ENCODE assay signal across 23 mouse cellular contexts in the genomic region with DNA sequence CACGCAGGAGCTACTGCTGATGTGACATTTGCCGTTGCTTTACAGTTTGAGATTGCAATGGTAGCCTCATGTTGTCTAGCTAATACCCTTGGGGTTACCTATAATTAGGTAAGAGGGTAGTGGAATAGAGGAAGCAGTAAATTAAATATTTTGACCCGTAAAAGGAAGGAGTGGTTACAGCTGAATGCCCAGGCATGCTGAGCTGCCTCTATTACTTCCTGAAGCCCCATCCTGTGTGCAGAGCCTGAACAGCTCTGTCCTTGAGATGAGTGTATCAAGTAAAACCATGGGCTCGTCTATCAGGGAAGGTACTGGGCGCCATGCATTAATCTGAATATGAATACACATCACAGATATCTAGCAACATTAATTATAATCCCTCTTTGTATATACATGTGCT.
DNase-seq lines count a peak whose midpoint lies in the region; ATAC-seq and TF ChIP-seq lines count a peak whose summit lies in the region.
"Had no signal": no experiment of that assay in that cellular context is flagged by ENCODE, and none has a peak within 500 bp of the region (broad histone marks: within the 10 kb centered on the region; RNA-seq: fewer than 3 reads in every experiment).

No protein-coding gene starts in this region.

- H3K79me2 ChIP-seq in CH12.LX (replicated peaks; ENCODE audit: control insufficient read depth, extremely low read depth, insufficient read depth, poor library complexity, severe bottlenecking): no peaks in the 10 kb centered on the region

- no peak overlapping the region for H3K9ac ChIP-seq in hindbrain, embryonic 12.5 days
- H3K9ac ChIP-seq in hindbrain, embryonic 11.5 days (ENCODE audit: low read depth, low read length): no peak overlapping the region
- no peak overlapping the region for H3K9ac ChIP-seq in midbrain, embryonic 15.5 days
- H3K9ac ChIP-seq in midbrain, embryonic 11.5 days (ENCODE audit: low read length): no peak overlapping the region
- H3K9ac ChIP-seq in CH12.LX (ENCODE audit: insufficient read depth, low read depth): no peak overlapping the region
- no peak overlapping the region for H3K9ac ChIP-seq in neural tube, embryonic 15.5 days (replicated peaks)
- H3K9ac ChIP-seq in forebrain, embryonic 12.5 days: no peak overlapping the region
- no peak overlapping the region for H3K9ac ChIP-seq in intestine, postnatal 0 days (ENCODE audit: low read depth, low read length)
- H3K9ac ChIP-seq: forebrain, embryonic 13.5 days; heart, embryonic 15.5 days; hindbrain, embryonic 15.5 days; liver, embryonic 13.5 days; lung, embryonic 14.5 days; stomach, embryonic 15.5 days had no signal

- no peak overlapping the region for H3K4me3 ChIP-seq in hindbrain, embryonic 12.5 days
- no peak overlapping the region for H3K4me3 ChIP-seq in hindbrain, embryonic 11.5 days (ENCODE audit: low read depth, low read length)
- no peak overlapping the region for H3K4me3 ChIP-seq in midbrain, embryonic 15.5 days
- no peak overlapping the region for H3K4me3 ChIP-seq in midbrain, embryonic 11.5 days (ENCODE audit: low read depth, low read length)
- no peak overlapping the region for H3K4me3 ChIP-seq in CH12.LX (replicated peaks in 1 of 3; ENCODE audit: low read depth in 2 of 3, low read length in 2 of 3, poor library complexity in 1 of 3)
- H3K4me3 ChIP-seq in neural tube, embryonic 15.5 days (replicated peaks): no peak overlapping the region
- H3K4me3 ChIP-seq in forebrain, embryonic 12.5 days (replicated peaks): no peak overlapping the region
- no peak overlapping the region for H3K4me3 ChIP-seq in intestine, postnatal 0 days (ENCODE audit: low read depth, low read length)
- H3K4me3 ChIP-seq: embryonic facial prominence, embryonic 10.5 days; forebrain, embryonic 13.5 days; heart, adult 2 months; heart, embryonic 15.5 days; hindbrain, embryonic 15.5 days; liver, embryonic 13.5 days; stomach, embryonic 15.5 days had no signal

- dilution Hi-C loops in CH12.LX (cut with MboI; ENCODE audit: extremely low pct_ligation_motif_present, extremely low pct_unique_long_range_greater_than_20kb, low sequenced_read_pairs): no loop called here

- TF ChIP-seq POLR2A in CH12.LX (IDR thresholded peaks at IDR 0.05; ENCODE audit: low read depth, low read length): no peak

- DNase-seq in hindbrain, embryonic 11.5 days (ENCODE audit: low spot score): no peak
- no peak for DNase-seq in midbrain, embryonic 11.5 days (ENCODE audit: low spot score, missing footprints)
- peak; percentile 17 for DNase-seq in CH12.LX (ENCODE audit: extremely low read depth)
- DNase-seq: gastrocnemius, postnatal 10 days; heart, adult 2 months; kidney, postnatal 14 days; liver, embryonic 13.5 days; lung, postnatal 36 days; right cerebral cortex, adult 18-20 months; thymus, adult 18-20 months; thymus, postnatal 4 days had no signal

- H3K4me1 ChIP-seq in hindbrain, embryonic 12.5 days: peaks cover 4% of the 10 kb centered on the region; the same call in 1 of the 2 replicates
- H3K4me1 ChIP-seq in hindbrain, embryonic 11.5 days (replicated peaks; ENCODE audit: control insufficient read depth, insufficient read depth, low read length): no peaks in the 10 kb centered on the region
- no peaks in the 10 kb centered on the region for H3K4me1 ChIP-seq in midbrain, embryonic 15.5 days
- no peaks in the 10 kb centered on the region for H3K4me1 ChIP-seq in midbrain, embryonic 11.5 days (ENCODE audit: control insufficient read depth, insufficient read depth, low read length)
- H3K4me1 ChIP-seq in CH12.LX (ENCODE audit: control insufficient read depth in 1 of 2, insufficient read depth in 2 of 2): peaks cover 0 to 11% of the 10 kb centered on the region in 2 experiments; a peak in 2 of 4 replicates
- peaks cover 6% of the 10 kb centered on the region; the same call in 1 of the 2 replicates for H3K4me1 ChIP-seq in neural tube, embryonic 15.5 days
- no peaks in the 10 kb centered on the region; the same call in 1 of the 2 replicates for H3K4me1 ChIP-seq in forebrain, embryonic 12.5 days
- no peaks in the 10 kb centered on the region for H3K4me1 ChIP-seq in intestine, postnatal 0 days (replicated peaks; ENCODE audit: control insufficient read depth, insufficient read depth, low read length)
- H3K4me1 ChIP-seq: forebrain, embryonic 13.5 days; heart, embryonic 15.5 days; liver, embryonic 13.5 days; stomach, embryonic 15.5 days had no signal

- no peak for TF ChIP-seq EP300 in CH12.LX (IDR thresholded peaks at IDR 0.05; ENCODE audit: low read length)

- H3K9me3 ChIP-seq in hindbrain, embryonic 12.5 days (replicated peaks): no peaks in the 10 kb centered on the region
- H3K9me3 ChIP-seq in hindbrain, embryonic 11.5 days (ENCODE audit: control insufficient read depth, low read length): no peaks in the 10 kb centered on the region
- H3K9me3 ChIP-seq in midbrain, embryonic 15.5 days: no peaks in the 10 kb centered on the region
- H3K9me3 ChIP-seq in midbrain, embryonic 11.5 days (ENCODE audit: control insufficient read depth, low read length): no peaks in the 10 kb centered on the region
- H3K9me3 ChIP-seq in CH12.LX (replicated peaks; ENCODE audit: low read length): no peaks in the 10 kb centered on the region
- no peaks in the 10 kb centered on the region for H3K9me3 ChIP-seq in neural tube, embryonic 15.5 days (replicated peaks)
- H3K9me3 ChIP-seq in forebrain, embryonic 12.5 days: no peaks in the 10 kb centered on the region
- no peaks in the 10 kb centered on the region for H3K9me3 ChIP-seq in intestine, postnatal 0 days (ENCODE audit: control insufficient read depth)
- H3K9me3 ChIP-seq: embryonic facial prominence, embryonic 10.5 days; forebrain, embryonic 13.5 days; heart, embryonic 15.5 days; hindbrain, embryonic 15.5 days; liver, embryonic 13.5 days; stomach, embryonic 15.5 days had no signal

- no peaks in the 10 kb centered on the region for H3K36me3 ChIP-seq in hindbrain, embryonic 12.5 days
- H3K36me3 ChIP-seq in hindbrain, embryonic 11.5 days (ENCODE audit: control insufficient read depth, insufficient read depth, low read length): no peaks in the 10 kb centered on the region
- no peaks in the 10 kb centered on the region for H3K36me3 ChIP-seq in midbrain, embryonic 15.5 days (replicated peaks)
- no peaks in the 10 kb centered on the region for H3K36me3 ChIP-seq in midbrain, embryonic 11.5 days (ENCODE audit: control insufficient read depth, insufficient read depth, low read length)
- H3K36me3 ChIP-seq in CH12.LX (replicated peaks in 1 of 2; ENCODE audit: control insufficient read depth in 1 of 2, insufficient read depth in 1 of 2, low read length in 1 of 2): no peaks in the 10 kb centered on the region
- H3K36me3 ChIP-seq in neural tube, embryonic 15.5 days: no peaks in the 10 kb centered on the region
- H3K36me3 ChIP-seq in forebrain, embryonic 12.5 days (replicated peaks): no peaks in the 10 kb centered on the region
- H3K36me3 ChIP-seq in intestine, postnatal 0 days (ENCODE audit: control insufficient read depth, insufficient read depth): no peaks in the 10 kb centered on the region
- H3K36me3 ChIP-seq: embryonic facial prominence, embryonic 10.5 days; heart, embryonic 15.5 days; hindbrain, embryonic 15.5 days; liver, embryonic 13.5 days; stomach, embryonic 15.5 days had no signal

- TF ChIP-seq CTCF in CH12.LX (conservative IDR thresholded peaks at IDR 0.05 in 1 of 2, IDR thresholded peaks at IDR 0.05 in 1 of 2; ENCODE audit: low read depth in 2 of 2, low read length in 2 of 2): no peak
- TF ChIP-seq CTCF in intestine, postnatal 0 days (IDR thresholded peaks at IDR 0.05; ENCODE audit: low read depth): no peak

- H3K4me2 ChIP-seq in hindbrain, embryonic 12.5 days (replicated peaks): no peak overlapping the region
- H3K4me2 ChIP-seq in hindbrain, embryonic 11.5 days (replicated peaks; ENCODE audit: low read depth, low read length): no peak overlapping the region
- no peak overlapping the region for H3K4me2 ChIP-seq in midbrain, embryonic 15.5 days
- no peak overlapping the region for H3K4me2 ChIP-seq in midbrain, embryonic 11.5 days
- no peak overlapping the region for H3K4me2 ChIP-seq in CH12.LX (ENCODE audit: insufficient read depth, low read depth, poor library complexity, severe bottlenecking)
- no peak overlapping the region for H3K4me2 ChIP-seq in neural tube, embryonic 15.5 days
- H3K4me2 ChIP-seq in forebrain, embryonic 12.5 days: no peak overlapping the region
- H3K4me2 ChIP-seq in intestine, postnatal 0 days (replicated peaks; ENCODE audit: low read depth): no peak overlapping the region
- H3K4me2 ChIP-seq: forebrain, embryonic 13.5 days; heart, embryonic 15.5 days; hindbrain, embryonic 15.5 days; liver, embryonic 13.5 days; lung, embryonic 14.5 days; stomach, embryonic 15.5 days had no signal

- H3K27me3 ChIP-seq in hindbrain, embryonic 12.5 days: no peaks in the 10 kb centered on the region
- no peaks in the 10 kb centered on the region for H3K27me3 ChIP-seq in hindbrain, embryonic 11.5 days (ENCODE audit: control insufficient read depth, insufficient read depth, low read length)
- no peaks in the 10 kb centered on the region for H3K27me3 ChIP-seq in midbrain, embryonic 15.5 days (replicated peaks)
- no peaks in the 10 kb centered on the region for H3K27me3 ChIP-seq in midbrain, embryonic 11.5 days (ENCODE audit: control insufficient read depth, insufficient read depth, low read length)
- H3K27me3 ChIP-seq in CH12.LX (replicated peaks): no peaks in the 10 kb centered on the region
- no peaks in the 10 kb centered on the region for H3K27me3 ChIP-seq in neural tube, embryonic 15.5 days (replicated peaks)
- H3K27me3 ChIP-seq in forebrain, embryonic 12.5 days: 0 out of 2 replicates have a peak, but pooled peaks cover 3% of the 10 kb centered on the region
- H3K27me3 ChIP-seq in intestine, postnatal 0 days (replicated peaks; ENCODE audit: control insufficient read depth, insufficient read depth, low read length): no peaks in the 10 kb centered on the region
- H3K27me3 ChIP-seq: heart, embryonic 15.5 days; hindbrain, embryonic 15.5 days; liver, embryonic 13.5 days; stomach, embryonic 15.5 days had no signal

- no peak overlapping the region for H3K27ac ChIP-seq in hindbrain, embryonic 12.5 days
- no peak overlapping the region for H3K27ac ChIP-seq in hindbrain, embryonic 11.5 days (ENCODE audit: low read depth, low read length)
- no peak overlapping the region for H3K27ac ChIP-seq in midbrain, embryonic 15.5 days
- no peak overlapping the region for H3K27ac ChIP-seq in midbrain, embryonic 11.5 days (ENCODE audit: low read depth, low read length)
- H3K27ac ChIP-seq in CH12.LX (ENCODE audit: insufficient read depth, low read depth): no peak overlapping the region
- no peak overlapping the region for H3K27ac ChIP-seq in neural tube, embryonic 15.5 days (replicated peaks)
- H3K27ac ChIP-seq in forebrain, embryonic 12.5 days: no peak overlapping the region
- H3K27ac ChIP-seq in intestine, postnatal 0 days (ENCODE audit: low read depth, low read length): no peak overlapping the region
- H3K27ac ChIP-seq: embryonic facial prominence, embryonic 10.5 days; forebrain, embryonic 13.5 days; heart, adult 2 months; heart, embryonic 15.5 days; liver, embryonic 13.5 days; stomach, embryonic 15.5 days had no signal

- TF ChIP-seq RAD21 in CH12.LX (IDR thresholded peaks at IDR 0.05; ENCODE audit: low read depth, low read length): no peak

- WGBS in hindbrain, embryonic 12.5 days: 63% methylated on average over 5 of the region's 5 CpGs
- WGBS in hindbrain, embryonic 11.5 days: 68% methylated on average over 5 of the region's 5 CpGs
- WGBS in midbrain, embryonic 15.5 days: 52% methylated on average over 5 of the region's 5 CpGs
- 70% methylated on average over 5 of the region's 5 CpGs for WGBS in midbrain, embryonic 11.5 days
- 56% methylated on average over 5 of the region's 5 CpGs for WGBS in neural tube, embryonic 15.5 days
- 77% methylated on average over 5 of the region's 5 CpGs for WGBS in forebrain, embryonic 12.5 days
- 59% methylated on average over 5 of the region's 5 CpGs for WGBS in intestine, postnatal 0 days

- in situ Hi-C loops in CH12.LX (cut with MboI; ENCODE audit: low pct_ligation_motif_present, low pct_unique_long_range_greater_than_20kb, low sequenced_read_pairs): no loop called here

- ATAC-seq in hindbrain, embryonic 12.5 days (ENCODE audit: low FRiP score): peak; percentile 48; the same call in 1 of the 2 replicates
- no peak for ATAC-seq in hindbrain, embryonic 11.5 days (ENCODE audit: low FRiP score)
- ATAC-seq in midbrain, embryonic 15.5 days (replicated peaks): peak; percentile 56; the same call in 1 of the 2 replicates
- ATAC-seq in midbrain, embryonic 11.5 days (ENCODE audit: low FRiP score): no peak
- peak; percentile 35; the same call in 1 of the 2 replicates for ATAC-seq in neural tube, embryonic 15.5 days (ENCODE audit: low FRiP score)
- ATAC-seq in forebrain, embryonic 12.5 days (ENCODE audit: low FRiP score): no peak
- no peak for ATAC-seq in intestine, postnatal 0 days
- ATAC-seq: forebrain, embryonic 13.5 days; intestine, embryonic 16.5 days had no signal

Comparison
In these comparisons a context has a peak if more than half of its experiments do, and no peak if none do; other contexts are left out.
1. ATAC-seq: peak in hindbrain, embryonic 12.5 days (single experiment), midbrain, embryonic 15.5 days (single experiment) and neural tube, embryonic 15.5 days (single experiment); none in hindbrain, embryonic 11.5 days (single experiment), midbrain, embryonic 11.5 days (single experiment), forebrain, embryonic 12.5 days (single experiment) and intestine, postnatal 0 days (single experiment).